Mouse (Mus musculus) megakaryocyte, adult 5-6 weeks (primary cell): ENCODE data around the gene Gm20388. TPM values are rescaled to one million over a fixed set of nuclear protein-coding genes. Genes with fewer than 3 reads are reported as not detected.
A peak's percentile ranks its signal among the peaks of the same experiment; 100 is the strongest.

ENCODE experiments used
- ATAC-seq: 2 replicates; pipeline ENCODE4 v1.8.0; 2016; ENCODE audit warnings: mild to moderate bottlenecking, inconsistent platforms; ENCODE audit not compliant: poor library complexity, severe bottlenecking
- total RNA-seq, 2 experiments: library from RNA; stranded (forward) in 1 of 2; stranded (reverse) in 1 of 2; fragments of 153-499, 151-499 nt in 1 of 2; fragments of 221-1000, 200-1000 nt in 1 of 2; gene quantifications; 2 replicates each; pipeline versions ENCODE4 v1.2.3 to v1.2.4; 2015 to 2017

Gm20388 gene
- total RNA-seq, 2 experiments from 2014 or later: 7.6 to 15.5 TPM

DNA sequence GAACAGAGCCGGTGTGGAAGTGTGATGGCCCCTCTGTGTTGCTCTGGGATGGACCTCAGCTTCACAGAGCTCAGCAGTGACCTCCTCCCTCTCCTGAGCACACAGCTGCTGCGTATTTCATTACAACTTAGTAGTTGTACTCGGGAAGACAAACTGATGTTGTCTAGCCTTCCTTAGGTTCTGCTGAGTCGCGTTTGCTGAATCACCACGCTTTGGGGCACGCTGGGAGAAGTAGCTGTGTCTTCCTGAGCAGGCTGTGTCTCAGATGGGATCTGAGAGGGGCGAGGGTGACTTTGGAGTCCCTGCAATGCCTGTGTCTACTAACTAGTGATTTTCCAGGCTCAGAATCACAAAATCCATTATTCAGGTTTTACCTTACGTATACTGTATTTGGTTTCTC lies 2868.6 kb downstream of the Gm20388 start:
- no peak for ATAC-seq

- ATAC-seq: no peak
Observed at GRCm38 (mm10) chr8:122784756-122785155, 2874.1 kb downstream of the Gm20388 start.

- no peak for ATAC-seq
Observed at GRCm38 (mm10) chr8:122789796-122790195, 2879.2 kb downstream of the Gm20388 start.

- no peak for ATAC-seq
Observed at GRCm38 (mm10) chr8:122793375-122794174, 2882.9 kb downstream of the Gm20388 start.

GRCm38 (mm10) chr8:122794175-122794454 lies 2883.5 kb downstream of the Gm20388 start:
- ATAC-seq: no peak

GRCm38 (mm10) chr8:122803906-122804761 lies 2893.5 kb downstream of the Gm20388 start:
- no peak for ATAC-seq

DNA sequence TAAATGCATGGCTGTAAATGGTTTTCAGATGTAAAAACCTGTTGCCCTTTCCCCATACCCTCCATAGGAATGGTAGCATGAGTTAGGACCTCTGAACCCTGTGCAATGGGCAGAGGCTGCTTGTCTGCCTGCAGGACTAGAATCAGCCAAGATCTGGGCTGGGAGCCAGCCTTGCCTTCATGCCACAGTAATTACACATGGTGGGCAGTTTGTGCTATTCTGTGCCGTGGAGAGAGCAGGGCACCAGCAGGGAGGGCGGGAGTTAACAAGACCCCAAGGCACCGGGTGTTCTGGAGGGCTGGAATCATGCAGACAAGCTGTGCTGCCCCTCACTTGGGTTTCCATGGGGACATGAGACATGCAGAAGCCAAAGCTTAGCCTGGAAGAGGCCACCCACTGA lies 2894.7 kb downstream of the Gm20388 start:
- no peak for ATAC-seq

DNA sequence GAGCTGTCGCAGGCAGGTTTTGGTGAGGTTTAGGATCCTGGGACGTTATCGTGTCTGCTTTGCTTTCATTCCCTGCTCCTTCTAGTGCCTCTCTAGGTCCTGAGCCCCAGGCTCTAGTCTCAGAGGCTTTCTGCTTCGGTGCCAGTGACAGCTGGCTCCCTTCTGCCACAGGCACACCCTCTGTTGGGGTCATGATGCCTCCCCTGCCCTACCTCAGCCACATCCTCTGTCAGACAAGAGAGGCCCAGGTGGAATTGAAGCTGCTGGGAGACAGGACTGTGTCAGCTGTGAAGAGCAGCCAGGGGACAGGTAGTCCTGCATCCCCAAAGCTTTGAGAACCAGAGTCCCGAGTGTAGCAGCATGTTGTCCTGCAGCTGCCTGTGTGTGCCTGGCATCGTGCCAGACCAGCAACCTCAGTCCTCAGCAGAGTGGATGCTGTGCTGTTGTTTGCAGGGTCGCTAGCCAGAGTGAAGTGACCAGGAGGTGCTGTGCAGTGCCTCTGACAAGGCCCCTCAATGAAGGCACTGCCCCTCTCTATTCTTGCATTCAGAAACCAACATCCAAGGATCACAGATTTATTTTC lies 2896.4 kb downstream of the Gm20388 start:
- no peak for ATAC-seq

- no peak for ATAC-seq
Observed at GRCm38 (mm10) chr8:122807907-122808306, 2897.3 kb downstream of the Gm20388 start.

GRCm38 (mm10) chr8:122810376-122810775 lies 2899.7 kb downstream of the Gm20388 start:
- ATAC-seq: no peak

GRCm38 (mm10) chr8:122811870-122812494 lies 2901.3 kb downstream of the Gm20388 start:
- ATAC-seq: no peak

- no peak for ATAC-seq
Observed at GRCm38 (mm10) chr8:122812610-122813250, 2902.1 kb downstream of the Gm20388 start.

GRCm38 (mm10) chr8:122814608-122815007 lies 2904.0 kb downstream of the Gm20388 start:
- ATAC-seq: no peak

DNA sequence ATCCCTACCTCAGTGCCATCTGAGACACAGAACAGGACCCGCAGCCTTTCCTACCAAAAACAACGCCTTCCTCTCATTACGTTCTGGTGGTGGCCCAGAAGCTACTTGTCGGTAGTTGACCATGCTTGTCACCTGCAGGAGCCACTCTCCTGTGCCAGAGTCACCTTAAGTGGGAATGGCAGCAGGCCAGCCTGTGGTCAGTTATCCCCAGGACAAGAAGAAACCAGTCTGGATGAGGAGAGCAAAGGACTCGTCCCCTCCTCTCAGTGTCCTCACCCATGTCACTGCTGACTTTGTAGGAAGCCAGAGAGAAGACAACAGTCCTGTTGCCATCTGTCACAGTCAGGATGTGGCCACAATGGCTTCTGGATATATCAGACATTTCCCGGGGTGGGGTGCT lies 2906.3 kb downstream of the Gm20388 start:
- no peak for ATAC-seq

- no peak for ATAC-seq
Observed at GRCm38 (mm10) chr8:122817724-122818496, 2907.3 kb downstream of the Gm20388 start.

DNA sequence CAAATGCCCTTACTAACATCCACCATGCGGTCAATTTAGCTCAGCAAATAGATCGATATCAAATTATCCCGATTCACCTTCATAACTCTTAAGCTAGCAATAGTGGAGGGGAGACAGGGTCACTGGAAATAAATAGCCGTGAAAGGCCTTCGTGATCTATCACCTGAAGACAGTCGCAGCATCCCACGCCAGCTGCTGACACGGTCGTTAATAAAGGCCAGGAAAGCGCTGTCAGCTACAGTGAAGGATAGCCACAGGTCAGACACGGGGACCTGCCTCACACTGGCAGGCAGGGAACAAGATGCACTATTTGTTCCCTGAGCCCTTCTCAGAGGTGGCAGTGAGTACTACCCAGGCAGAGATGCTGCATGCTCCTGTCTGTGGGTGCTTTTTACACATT lies 2909.1 kb downstream of the Gm20388 start:
- no peak for ATAC-seq

DNA sequence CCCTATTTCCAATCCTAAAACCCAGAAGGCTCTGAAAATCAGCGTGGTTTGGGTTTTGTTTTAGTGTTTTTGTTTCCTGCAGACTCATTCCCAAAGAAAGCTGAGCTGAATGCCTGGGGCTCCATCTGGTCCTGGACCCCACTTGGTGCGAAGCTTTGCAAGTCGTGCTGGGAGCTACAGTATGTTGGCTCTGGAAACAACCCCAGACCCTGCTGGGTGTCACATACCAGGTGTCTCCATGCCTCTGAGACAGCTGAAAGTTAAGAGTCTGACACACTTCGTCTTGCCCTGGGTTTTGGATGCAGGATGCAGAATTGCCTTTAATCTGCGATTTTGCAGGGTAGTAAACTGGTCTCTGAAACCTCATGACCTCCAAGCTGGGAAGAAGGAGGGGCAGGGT lies 2913.9 kb downstream of the Gm20388 start:
- ATAC-seq: no peak

DNA sequence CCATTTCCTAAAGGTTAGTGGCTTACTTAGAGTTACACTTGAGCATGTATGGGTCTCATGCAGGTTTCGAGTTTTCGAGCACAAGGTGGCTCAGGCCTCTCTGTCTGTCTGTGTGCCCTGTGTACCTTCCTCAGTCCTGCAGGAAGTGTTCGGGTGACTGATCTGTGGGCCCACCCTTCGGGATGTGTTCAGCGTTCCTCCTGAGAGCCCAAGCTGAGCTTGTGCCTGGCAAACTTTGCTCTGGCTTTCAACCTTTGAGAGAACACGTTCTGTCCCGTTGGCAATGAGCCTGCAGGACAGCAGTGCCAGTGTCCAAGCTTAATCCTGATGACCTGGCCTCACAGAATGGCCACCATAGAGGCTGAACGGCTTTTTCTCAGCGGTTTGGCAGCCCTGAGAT lies 2914.3 kb downstream of the Gm20388 start:
- ATAC-seq: no peak

DNA sequence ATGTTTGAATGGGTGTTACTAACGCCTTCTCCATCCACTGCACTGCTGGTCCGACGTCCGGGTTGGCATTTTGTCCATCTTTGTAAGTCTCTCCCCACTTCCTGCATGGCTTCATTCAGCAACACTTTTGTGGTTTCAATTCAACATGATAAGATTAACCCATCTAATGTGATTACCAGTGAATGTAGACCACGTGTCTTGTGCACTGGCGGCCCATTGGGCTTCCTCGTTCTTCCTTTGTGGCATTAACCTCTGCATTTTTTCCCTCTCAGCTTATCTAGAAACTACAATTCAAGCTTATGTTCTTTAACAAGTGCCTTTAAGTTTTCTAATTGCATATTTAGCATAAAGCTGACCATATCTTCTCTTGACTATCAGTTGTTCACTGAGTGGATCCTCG lies 2914.8 kb downstream of the Gm20388 start:
- peak; percentile 50 for ATAC-seq

DNA sequence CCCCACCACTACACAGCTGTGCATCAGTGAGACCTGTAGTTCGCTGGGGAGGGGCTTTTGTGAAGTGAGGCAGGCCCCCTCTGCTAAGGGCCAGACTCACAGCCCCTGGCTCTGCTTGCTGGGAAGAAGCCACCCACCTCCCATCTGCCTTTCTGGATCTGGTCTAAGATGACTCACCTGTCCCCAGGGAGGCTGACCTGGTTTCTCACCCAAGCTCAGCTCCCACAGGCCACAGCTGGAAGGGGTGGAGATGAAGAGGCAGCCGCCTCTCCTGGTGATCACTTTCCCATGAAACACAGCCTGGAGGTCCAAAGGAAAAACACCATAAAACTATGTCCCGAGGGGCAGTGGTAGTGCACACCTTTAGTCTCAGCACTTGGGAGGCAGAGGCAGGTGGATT lies 2918.8 kb downstream of the Gm20388 start:
- ATAC-seq: no peak
